Mouse (Mus musculus): Measurements from ENCODE around the gene Acap2.

DNA sequence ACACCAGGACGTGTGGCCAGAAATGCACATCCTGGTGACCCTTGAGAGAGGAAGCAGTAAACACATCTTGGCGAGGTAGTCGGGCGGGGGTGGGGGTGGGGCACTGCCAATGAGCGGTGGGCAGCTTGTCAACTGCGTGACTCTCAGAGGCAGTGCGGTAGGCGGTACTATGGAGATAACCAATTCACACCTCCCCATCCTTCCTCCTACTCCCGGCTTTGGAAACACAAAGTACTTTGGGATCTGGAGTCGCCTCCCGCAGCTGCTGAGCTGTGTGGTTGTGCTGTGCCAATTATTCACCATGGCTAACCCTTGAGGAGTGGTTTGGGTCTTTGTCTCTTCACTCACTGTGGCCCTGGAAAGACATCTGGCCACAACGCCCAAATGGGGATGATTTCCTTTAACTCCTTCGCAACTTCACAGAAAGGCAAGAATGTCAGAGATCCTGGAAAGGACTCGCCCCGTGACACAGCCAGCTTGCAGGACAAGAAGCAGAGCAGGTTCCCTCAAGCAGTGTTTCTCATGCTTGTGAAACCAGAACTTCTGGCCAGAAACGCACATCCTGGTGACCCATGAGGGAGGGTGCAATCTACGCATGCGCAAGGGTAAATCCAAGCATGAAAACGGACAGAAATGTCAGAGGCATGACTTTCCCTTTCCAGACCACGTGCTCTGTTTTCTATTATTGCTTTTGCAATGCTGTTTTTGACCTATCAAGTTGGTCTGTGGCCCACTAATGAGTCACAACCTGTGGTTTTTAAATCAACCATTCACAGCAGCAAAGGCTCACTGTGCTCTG is 32.7 kb upstream of the Acap2 start:
- TF ChIP-seq EP300 (IDR thresholded peaks at IDR 0.05; ENCODE audit: insufficient read depth, low read depth, low read length) (no peak), CTCF (IDR thresholded peaks at IDR 0.05; ENCODE audit: low read depth, low read length) (no peak), POLR2A (IDR thresholded peaks at IDR 0.05; ENCODE audit: insufficient read depth, low read length) (no peak)
